Mouse (Mus musculus) E14TG2a.4 (cell line): ENCODE results near the gene Rnf186.
A peak's percentile ranks its signal among the peaks of the same experiment; 100 is the strongest.
"Not testable (repeated sequence)": the region's sequence is repeated elsewhere in the genome, so short reads cannot be mapped to it uniquely, and the experiment has no call there.

Experiments used
- H3K27me3 ChIP-seq: 2 replicates; pipeline ENCODE4 v1.6.1; 2014; ENCODE audit warnings: low read length, control low read depth; ENCODE audit not compliant: insufficient read depth
- H3K36me3 ChIP-seq: 2 replicates; pipeline ENCODE4 v1.6.1; 2014; ENCODE audit warnings: low read length, control low read depth; ENCODE audit not compliant: insufficient read depth
- H3K4me1 ChIP-seq: replicated peaks from 2 replicates; pipeline ENCODE4 v1.6.1; 2014; ENCODE audit warnings: low read depth, low read length, control low read depth
- H3K4me3 ChIP-seq: replicated peaks from 2 replicates; pipeline ENCODE4 v1.5.1; 2014; ENCODE audit warnings: mild to moderate bottlenecking, low read length
- H3K9me3 ChIP-seq: 2 replicates; pipeline ENCODE4 v1.6.1; 2014; ENCODE audit warnings: low read length, control low read depth
- CTCF ChIP-seq: conservative IDR thresholded peaks from 2 replicates; pipeline ENCODE4 v1.5.1; 2014; ENCODE audit warnings: low read length
- NANOG ChIP-seq: IDR thresholded peaks from 2 replicates; pipeline ENCODE4 v1.6.1; 2014; ENCODE audit warnings: borderline replicate concordance, low read length, mixed read lengths
- POU5F1 ChIP-seq: IDR thresholded peaks from 2 replicates; pipeline ENCODE4 v1.6.1; 2014; ENCODE audit warnings: low read length, borderline replicate concordance

The Rnf186 gene

DNA sequence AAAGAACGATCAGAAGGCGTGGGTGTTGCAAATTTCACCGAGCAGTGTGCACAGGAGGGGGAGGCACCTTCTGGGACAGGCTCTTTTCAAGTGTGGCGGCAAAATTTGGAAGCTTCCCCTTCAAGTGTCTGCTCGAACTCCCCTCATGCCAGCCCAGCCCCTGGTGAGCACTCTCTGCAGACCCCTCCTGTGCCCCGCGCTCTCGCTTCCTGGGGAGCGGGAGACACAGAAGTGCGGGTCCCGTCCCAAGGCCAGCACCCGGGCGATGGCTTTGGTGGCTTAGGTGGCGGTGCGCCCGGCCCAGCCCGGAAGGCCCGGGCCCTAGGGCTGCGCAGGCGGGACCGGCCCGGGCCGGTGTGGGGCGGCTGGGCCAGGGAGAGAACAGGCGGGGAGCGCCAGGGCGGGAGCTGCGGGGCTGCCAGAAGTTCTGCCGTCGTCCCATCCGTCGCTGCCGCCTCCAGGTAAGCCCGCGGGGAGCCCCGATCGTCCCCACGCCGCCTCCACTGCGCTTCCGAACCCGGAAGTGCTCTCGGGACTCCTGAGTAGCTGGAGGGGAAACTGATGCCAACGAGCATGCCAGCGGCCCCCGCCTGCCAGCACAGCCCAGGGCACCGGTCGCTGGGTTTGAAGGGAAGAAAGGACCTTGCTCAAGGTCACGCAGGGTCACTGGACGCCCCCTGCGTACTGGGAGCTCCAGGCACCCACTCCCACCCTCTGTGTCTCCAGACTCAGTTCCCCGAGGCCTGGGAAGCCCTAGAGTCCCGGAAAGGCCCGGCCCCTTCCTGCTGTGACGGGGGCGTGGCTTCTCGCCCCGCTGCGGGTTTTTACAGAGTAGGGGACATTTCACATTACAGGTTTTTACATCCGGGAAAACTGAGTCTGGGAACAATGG lies 6.2 kb downstream of the Rnf186 start, which contains the start of gene Tmco4:
TSS of gene Tmco4 (plus strand) at position 62 of the 892 bp plus-strand sequence.
- Histone ChIP-seq H3K27me3 (peaks cover 13% of the 10 kb centered on the region; the same call in 1 of the 2 replicates), H3K9me3 (no peaks in the 10 kb centered on the region), H3K36me3 (no peaks in the 10 kb centered on the region), H3K4me3 (peak within 1 kb of the TSS; percentile 84), H3K4me1 (peaks cover 58% of the 10 kb centered on the region)
- TF ChIP-seq POU5F1, result no peak
- TF ChIP-seq NANOG, result no peak
- TF ChIP-seq CTCF, result no peak

- Histone ChIP-seq H3K36me3 (no peaks in the 10 kb centered on the region), H3K4me1 (peaks cover 52% of the 10 kb centered on the region), H3K9me3 (no peaks in the 10 kb centered on the region), H3K4me3 (peak overlapping the region; percentile 84), H3K27me3 (peaks cover 12% of the 10 kb centered on the region; the same call in 1 of the 2 replicates)
- no peak for TF ChIP-seq CTCF
These were observed 6.8 kb downstream of the Rnf186 start for GRCm38 (mm10) chr4:138973719-138974115.

GRCm38 (mm10) chr4:138974540-138974939 lies 7.6 kb downstream of the Rnf186 start:
- H3K4me3 ChIP-seq, H3K27me3 ChIP-seq, H3K9me3 ChIP-seq, H3K36me3 ChIP-seq: not testable (repeated sequence)
- H3K4me1 ChIP-seq, result peaks cover 51% of the 10 kb centered on the region

- peaks cover 51% of the 10 kb centered on the region for H3K4me1 ChIP-seq
- H3K4me3 ChIP-seq, result no peak overlapping the region
- H3K9me3 ChIP-seq, result no peaks in the 10 kb centered on the region
- H3K36me3 ChIP-seq, result no peaks in the 10 kb centered on the region
- TF ChIP-seq CTCF (no peak), NANOG (no peak), POU5F1 (no peak)
- peaks cover 4% of the 10 kb centered on the region; the same call in 1 of the 2 replicates for H3K27me3 ChIP-seq
These were observed 8.3 kb downstream of the Rnf186 start for GRCm38 (mm10) chr4:138975194-138975593.

GRCm38 (mm10) chr4:138976046-138976445 lies 9.1 kb downstream of the Rnf186 start:
- TF ChIP-seq POU5F1, result no peak
- TF ChIP-seq CTCF, result no peak
- no peak for TF ChIP-seq NANOG
- H3K36me3 ChIP-seq, result no peaks in the 10 kb centered on the region
- peaks cover 58% of the 10 kb centered on the region for H3K4me1 ChIP-seq
- H3K4me3 ChIP-seq, result no peak overlapping the region
- no peaks in the 10 kb centered on the region for H3K27me3 ChIP-seq
- no peaks in the 10 kb centered on the region for H3K9me3 ChIP-seq

- H3K27me3 ChIP-seq, result no peaks in the 10 kb centered on the region
These were observed 13.1 kb downstream of the Rnf186 start for GRCm38 (mm10) chr4:138980021-138980420.

GRCm38 (mm10) chr4:138980771-138981420 lies 14.0 kb downstream of the Rnf186 start:
- Histone ChIP-seq H3K9me3 (no peaks in the 10 kb centered on the region), H3K4me1 (peaks cover 52% of the 10 kb centered on the region), H3K36me3 (no peaks in the 10 kb centered on the region), H3K27me3 (no peaks in the 10 kb centered on the region), H3K4me3 (peak overlapping the region; percentile 62)
- no peak for TF ChIP-seq NANOG
- TF ChIP-seq CTCF, result no peak
- no peak for TF ChIP-seq POU5F1

More at GRCm38 (mm10) chr4:138980021-138980420, 13.1 kb downstream of the Rnf186 start:
- Histone ChIP-seq H3K9me3 (no peaks in the 10 kb centered on the region), H3K4me3 (no peak overlapping the region), H3K36me3 (no peaks in the 10 kb centered on the region), H3K4me1 (peaks cover 54% of the 10 kb centered on the region)
- TF ChIP-seq POU5F1 (no peak), CTCF (no peak)

DNA sequence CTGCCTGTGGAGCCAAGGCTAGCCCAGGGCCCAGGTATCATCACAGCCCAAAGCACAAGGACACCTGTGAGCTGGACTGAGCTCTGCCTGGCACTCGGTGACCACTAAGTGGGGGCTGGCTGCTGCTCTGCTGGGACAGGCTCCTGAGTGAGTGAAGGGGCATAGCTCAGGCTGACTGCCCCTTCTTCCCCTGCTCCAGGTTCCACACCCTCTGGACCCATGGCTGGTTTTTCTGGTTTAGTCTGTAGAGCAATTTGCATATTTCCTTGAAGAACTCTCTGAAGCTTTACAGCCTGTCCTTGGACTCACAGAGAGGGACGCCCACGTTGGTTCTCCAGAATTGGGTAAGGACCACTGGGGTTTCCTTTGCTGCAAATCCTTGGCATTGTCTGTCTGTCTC lies 16.5 kb downstream of the Rnf186 start:
- Histone ChIP-seq H3K9me3 (no peaks in the 10 kb centered on the region), H3K27me3 (no peaks in the 10 kb centered on the region), H3K36me3 (no peaks in the 10 kb centered on the region), H3K4me1 (peaks cover 46% of the 10 kb centered on the region), H3K4me3 (no peak overlapping the region)
- TF ChIP-seq NANOG (no peak), POU5F1 (no peak), CTCF (no peak)
